Mouse (Mus musculus) embryonic facial prominence, embryonic 14.5 days (tissue): ENCODE results near the gene Draxin. TPM values are rescaled to one million over a fixed set of nuclear protein-coding genes. Genes with fewer than 3 reads are reported as not detected.

Source experiments
- ATAC-seq: fragments of 200-750 bp; cut with Nextera tagmentation; 2 replicates; pipeline ENCODE4 v1.8.0; 2017; ENCODE audit warnings: low read depth, moderate number of reproducible peaks, moderate TSS enrichment
- DNase-seq: peaks from one replicate; pipeline ENCODE4 v3.0.0-alpha.2; 2015; ENCODE audit warnings: low spot score
- H3K27ac ChIP-seq: fragments of 300-500 bp; sonication (generic); replicated peaks from 2 replicates; pipeline ENCODE4 v1.5.1; 2014; ENCODE audit warnings: low read depth, mild to moderate bottlenecking, low read length, moderate library complexity
- H3K27me3 ChIP-seq: fragments of 300-500 bp; sonication (generic); replicated peaks from 2 replicates; pipeline ENCODE4 v1.6.1; 2014; ENCODE audit warnings: low read length; ENCODE audit not compliant: control insufficient read depth, insufficient read depth
- H3K36me3 ChIP-seq: fragments of 300-500 bp; sonication (generic); 2 replicates; pipeline ENCODE4 v1.6.1; 2014; ENCODE audit warnings: low read length, mixed read lengths; ENCODE audit not compliant: control insufficient read depth, insufficient read depth
- H3K4me1 ChIP-seq: fragments of 300-500 bp; sonication (generic); 2 replicates; pipeline ENCODE4 v1.6.1; 2014; ENCODE audit warnings: antibody characterized with exemption, low read length; ENCODE audit not compliant: control insufficient read depth, insufficient read depth
- H3K4me2 ChIP-seq: fragments of 300-500 bp; sonication (generic); 2 replicates; pipeline ENCODE4 v1.6.1; 2014; ENCODE audit warnings: low read depth, mild to moderate bottlenecking, low read length, moderate library complexity, mixed read lengths
- H3K4me3 ChIP-seq: fragments of 300-500 bp; sonication (generic); 2 replicates; pipeline ENCODE4 v1.5.1; 2014; ENCODE audit warnings: low read depth, mild to moderate bottlenecking, low read length
- H3K9ac ChIP-seq: fragments of 300-500 bp; sonication (generic); 2 replicates; pipeline ENCODE4 v1.6.1; 2014; ENCODE audit warnings: low read depth, mild to moderate bottlenecking, low read length, moderate library complexity, mixed read lengths
- H3K9me3 ChIP-seq: fragments of 300-500 bp; sonication (generic); 2 replicates; pipeline ENCODE4 v1.6.1; 2016; ENCODE audit warnings: low read length; ENCODE audit not compliant: control insufficient read depth
- WGBS: fragments of 180-500 bp; shearing (Covaris S2); extraction: QIAGEN DNeasy Blood & Tissue Kit; methylation state at CpG from one replicate; pipeline ENCODE4 v1.1.7; 2014; 5-methylcytosine and 5-hydroxymethylcytosine counted together
- polyA plus RNA-seq: library from polyadenylated mRNA; unstranded; fragments of >200 nt; fragmentation: Nextera tagmentation; extraction: Ambion mirVana; gene quantifications from 2 replicates; pipeline ENCODE4 v1.2.1, GENCODE M21; 2014

The Draxin gene
- polyA plus RNA-seq, 1 experiment from 2014 or later: 0.56 TPM

DNA sequence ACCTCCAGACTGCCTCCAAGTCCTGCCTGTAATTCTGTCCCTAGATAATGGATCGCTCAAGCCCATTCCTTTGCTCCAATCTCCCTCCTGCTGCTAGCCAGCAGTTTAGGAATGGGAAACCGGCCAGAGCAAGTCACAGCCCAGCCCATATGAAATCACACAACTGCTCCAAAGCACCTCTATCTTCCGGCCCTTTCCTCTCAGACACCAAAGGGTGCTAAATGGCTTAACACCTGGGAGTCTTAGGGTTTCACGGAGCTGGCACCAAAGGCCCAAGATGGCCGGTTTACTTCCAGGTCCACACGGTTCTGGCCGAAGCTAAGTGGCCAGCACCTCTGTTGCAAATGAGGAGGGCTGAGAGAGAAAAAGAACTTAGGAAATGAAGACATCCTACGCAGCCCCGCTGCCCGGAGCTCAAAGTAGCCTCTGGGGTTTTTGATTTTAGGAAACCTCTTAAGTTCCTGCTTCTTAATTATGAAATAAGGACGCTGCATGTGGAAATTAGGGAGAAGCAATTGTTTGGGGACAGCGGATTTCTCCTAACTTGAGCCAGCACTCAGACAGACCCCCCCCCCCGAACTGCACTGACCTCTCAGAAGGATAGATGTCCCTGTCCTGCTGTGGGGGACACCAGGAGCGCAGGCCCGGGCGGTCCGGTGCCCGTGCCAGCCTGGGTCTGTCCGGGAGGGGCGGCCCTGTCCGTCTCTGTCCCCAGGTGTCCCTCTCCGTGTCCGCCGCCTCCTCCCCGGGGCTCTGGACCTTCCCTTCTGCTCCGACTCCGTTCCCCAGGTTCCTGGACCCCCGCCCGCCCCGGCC is 43.2 kb downstream of the Draxin start:
- Histone ChIP-seq H3K27me3 (no peaks in the 10 kb centered on the region), H3K36me3 (no peaks in the 10 kb centered on the region), H3K9ac (peak overlapping the region; percentile 86), H3K27ac (peak overlapping the region; percentile 39; the same call in 1 of the 2 replicates), H3K4me2 (peak overlapping the region; percentile 82), H3K9me3 (no peaks in the 10 kb centered on the region), H3K4me1 (peaks cover 13% of the 10 kb centered on the region; the same call in 1 of the 2 replicates), H3K4me3 (peak overlapping the region; percentile 74)
- ATAC-seq (peak; percentile 16), DNase-seq (peak; percentile 16)
- 8% methylated on average over 13 of the region's 30 CpGs for WGBS

DNA sequence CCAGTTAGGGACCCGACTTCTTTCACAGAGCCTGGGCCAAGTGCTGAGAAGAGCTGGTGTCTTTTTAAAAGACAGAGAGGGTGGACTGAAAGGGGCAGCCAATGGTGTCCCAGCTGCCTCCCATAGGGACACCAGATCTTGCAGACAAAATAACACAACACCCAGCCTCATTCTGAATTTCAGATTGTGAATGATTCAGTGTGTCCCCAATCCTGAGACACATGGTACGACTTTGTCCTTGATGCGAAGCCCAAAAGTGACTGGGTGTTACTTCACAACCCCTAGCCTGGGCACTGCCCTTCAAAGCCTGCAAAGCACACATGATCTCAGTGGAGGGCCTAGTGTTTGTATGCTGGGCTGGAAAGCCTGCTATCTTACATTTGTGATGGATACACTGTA is 44.6 kb downstream of the Draxin start:
- Histone ChIP-seq H3K27me3 (no peaks in the 10 kb centered on the region), H3K9ac (no peak overlapping the region), H3K9me3 (no peaks in the 10 kb centered on the region), H3K27ac (no peak overlapping the region), H3K36me3 (peaks cover 5% of the 10 kb centered on the region; the same call in 1 of the 2 replicates), H3K4me3 (no peak overlapping the region), H3K4me1 (peaks cover 13% of the 10 kb centered on the region; the same call in 1 of the 2 replicates), H3K4me2 (no peak overlapping the region)
- WGBS: 74% methylated on average over 3 of the region's 3 CpGs
- DNase-seq: no peak
- no peak for ATAC-seq

DNA sequence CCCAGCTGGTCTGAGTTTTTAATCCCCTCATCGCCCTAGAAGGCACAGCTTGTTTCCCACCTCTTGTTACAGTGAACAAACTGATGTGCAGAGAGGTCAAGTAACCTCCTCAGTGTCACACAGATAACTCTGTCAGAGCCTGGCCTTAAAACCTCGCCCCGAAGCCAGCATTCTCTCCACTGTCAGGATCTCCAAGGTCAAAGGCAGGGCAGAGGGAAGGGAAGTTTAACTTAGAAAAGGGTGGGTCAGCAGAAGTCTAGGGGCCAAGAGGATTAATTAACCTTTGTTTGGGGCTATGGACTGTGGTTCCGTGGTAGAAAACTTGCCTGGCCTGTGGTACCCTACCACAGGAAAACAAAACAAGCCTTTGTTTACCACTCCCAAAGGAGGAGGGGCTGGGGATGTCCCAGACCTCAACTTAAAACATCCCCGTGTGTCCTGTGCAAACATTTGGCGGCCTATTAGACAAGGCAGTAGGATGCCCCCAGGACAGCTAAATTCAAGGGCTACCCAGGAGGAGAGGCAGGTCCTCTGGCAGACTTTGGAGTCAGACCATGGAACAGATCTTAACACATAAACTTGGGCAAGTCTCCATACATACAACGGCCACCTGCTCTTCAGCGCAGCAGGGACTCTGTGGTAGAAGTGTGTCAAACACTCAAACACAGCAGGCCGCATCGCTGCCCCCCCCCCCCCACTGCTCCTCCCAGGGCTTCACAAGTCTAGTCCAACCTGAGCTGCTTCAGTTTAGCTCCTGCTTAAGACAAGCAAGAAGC is 45.2 kb downstream of the Draxin start:
- no peak overlapping the region for H3K4me2 ChIP-seq
- H3K27me3 ChIP-seq: no peaks in the 10 kb centered on the region
- 29% methylated on average over 10 of the region's 10 CpGs for WGBS
- peaks cover 5% of the 10 kb centered on the region; the same call in 1 of the 2 replicates for H3K36me3 ChIP-seq
- no peak overlapping the region for H3K27ac ChIP-seq
- peaks cover 13% of the 10 kb centered on the region; the same call in 1 of the 2 replicates for H3K4me1 ChIP-seq
- DNase-seq: no peak
- H3K9ac ChIP-seq: no peak overlapping the region
- no peak for ATAC-seq
- no peak overlapping the region for H3K4me3 ChIP-seq
- H3K9me3 ChIP-seq: no peaks in the 10 kb centered on the region

DNA sequence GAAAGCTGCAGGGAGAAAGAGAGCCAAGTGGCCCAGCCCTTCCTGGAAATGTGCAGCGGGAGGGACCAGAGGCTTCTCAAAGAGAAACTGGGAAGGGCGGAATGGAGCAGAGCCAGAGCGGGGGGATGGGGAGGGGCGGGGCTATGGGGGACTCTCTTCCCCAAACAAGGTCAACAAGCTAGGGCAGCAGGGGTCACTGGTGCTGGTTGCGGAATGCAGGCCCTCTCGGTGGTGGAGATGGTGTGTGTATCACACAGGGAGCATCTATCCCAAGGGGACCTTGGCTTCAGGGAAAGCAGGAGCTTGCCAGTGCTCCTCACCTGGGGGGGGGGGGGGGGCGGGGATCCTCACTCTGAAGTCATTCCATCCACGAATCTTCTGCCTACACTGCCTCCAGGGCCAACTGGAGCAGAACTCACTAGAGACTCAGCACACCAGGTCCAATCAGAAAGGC is 46.2 kb downstream of the Draxin start:
- H3K9me3 ChIP-seq: no peaks in the 10 kb centered on the region
- ATAC-seq: no peak
- H3K4me1 ChIP-seq: peaks cover 13% of the 10 kb centered on the region; the same call in 1 of the 2 replicates
- WGBS: 21% methylated on average over 5 of the region's 8 CpGs
- DNase-seq: peak; percentile 43
- H3K9ac ChIP-seq: no peak overlapping the region
- H3K4me3 ChIP-seq: no peak overlapping the region
- H3K27me3 ChIP-seq: no peaks in the 10 kb centered on the region
- H3K27ac ChIP-seq: no peak overlapping the region
- no peak overlapping the region for H3K4me2 ChIP-seq
- peaks cover 5% of the 10 kb centered on the region; the same call in 1 of the 2 replicates for H3K36me3 ChIP-seq

DNA sequence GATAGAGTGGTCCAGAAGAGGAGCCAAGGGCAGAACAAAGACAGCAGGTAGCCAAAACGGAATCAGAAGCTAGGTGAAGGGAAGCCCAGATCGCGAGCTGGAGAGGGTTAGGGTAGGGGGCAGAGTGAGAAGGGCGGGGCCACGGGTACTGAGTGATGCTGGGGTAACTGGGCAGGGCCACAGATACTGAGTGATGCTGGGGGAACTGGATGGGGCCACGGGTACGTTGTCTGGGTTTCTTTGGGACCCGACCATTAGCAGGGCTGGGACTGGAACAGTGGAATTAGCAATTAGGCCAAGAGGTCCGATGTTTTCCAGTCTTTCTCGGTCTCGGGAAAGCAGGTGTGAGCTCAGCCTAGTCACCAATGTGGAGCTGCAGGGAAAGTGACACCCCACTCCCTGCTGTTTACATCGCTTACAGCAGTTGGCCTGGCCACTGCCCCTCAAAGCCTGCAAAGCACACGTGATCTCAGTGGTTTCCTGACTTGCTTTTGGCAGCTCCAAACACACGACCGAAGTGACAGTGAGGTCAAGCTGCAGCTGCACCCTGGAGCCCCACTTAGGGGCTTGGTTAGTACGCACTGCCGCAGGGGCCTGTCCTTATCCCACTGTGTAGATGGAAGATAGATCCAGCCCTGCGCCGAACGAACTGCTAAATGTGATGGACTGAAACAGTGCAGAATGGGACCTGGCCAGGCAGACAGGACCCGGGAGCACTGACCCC is 47.2 kb downstream of the Draxin start:
- H3K9ac ChIP-seq: 0 out of 2 replicates have a peak overlapping the region, but pooled peaks have one; percentile 9
- H3K27me3 ChIP-seq: no peaks in the 10 kb centered on the region
- no peak overlapping the region for H3K4me2 ChIP-seq
- no peaks in the 10 kb centered on the region for H3K9me3 ChIP-seq
- no peak overlapping the region for H3K27ac ChIP-seq
- 53% methylated on average over 20 of the region's 21 CpGs for WGBS
- DNase-seq (peak; percentile 63), ATAC-seq (no peak)
- peaks cover 5% of the 10 kb centered on the region; the same call in 1 of the 2 replicates for H3K36me3 ChIP-seq
- H3K4me1 ChIP-seq: peaks cover 13% of the 10 kb centered on the region; the same call in 1 of the 2 replicates
- no peak overlapping the region for H3K4me3 ChIP-seq

DNA sequence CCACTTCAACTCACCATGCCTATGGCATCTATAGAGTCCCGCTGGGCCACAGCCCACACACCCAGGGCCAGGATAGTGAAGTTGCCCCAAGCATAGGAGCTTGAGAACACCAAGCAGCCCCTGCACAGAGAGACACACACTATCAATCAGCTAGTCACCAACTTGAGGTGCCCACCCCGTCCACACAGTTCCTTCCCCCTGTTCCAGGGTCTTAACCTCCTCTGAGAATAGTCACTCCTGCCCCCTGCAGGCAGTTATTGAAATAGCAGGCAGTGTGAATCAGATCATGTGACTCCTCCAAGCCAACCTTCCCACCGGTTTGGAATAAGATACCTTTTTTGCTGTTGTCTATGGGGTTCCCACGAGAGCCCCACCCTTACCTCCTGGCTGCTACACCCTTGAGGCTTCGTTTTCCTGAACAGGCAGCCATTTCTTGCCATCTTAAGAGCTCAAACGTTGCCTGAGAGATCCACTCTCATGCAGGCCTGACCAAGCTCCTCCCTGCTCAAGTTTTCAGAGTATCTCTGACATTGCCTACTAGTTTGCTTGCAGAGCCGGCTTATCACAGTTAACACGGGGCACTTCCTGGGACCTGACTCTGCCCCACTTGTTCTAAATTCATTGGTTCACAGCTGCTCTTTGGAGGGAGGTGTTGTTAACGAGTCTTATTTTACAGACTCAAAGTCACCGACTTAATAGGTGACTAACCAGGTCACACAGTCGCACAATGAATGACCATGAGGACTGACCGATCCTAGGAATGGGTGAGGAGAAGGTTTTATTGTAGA is 48.0 kb downstream of the Draxin start:
- H3K4me2 ChIP-seq: no peak overlapping the region
- H3K4me1 ChIP-seq: peaks cover 13% of the 10 kb centered on the region; the same call in 1 of the 2 replicates
- peaks cover 5% of the 10 kb centered on the region; the same call in 1 of the 2 replicates for H3K36me3 ChIP-seq
- no peaks in the 10 kb centered on the region for H3K27me3 ChIP-seq
- peak; percentile 47 for DNase-seq
- ATAC-seq: no peak
- no peak overlapping the region for H3K27ac ChIP-seq
- no peak overlapping the region for H3K4me3 ChIP-seq
- 52% methylated on average over 12 of the region's 12 CpGs for WGBS
- H3K9me3 ChIP-seq: no peaks in the 10 kb centered on the region
- H3K9ac ChIP-seq: no peak overlapping the region

DNA sequence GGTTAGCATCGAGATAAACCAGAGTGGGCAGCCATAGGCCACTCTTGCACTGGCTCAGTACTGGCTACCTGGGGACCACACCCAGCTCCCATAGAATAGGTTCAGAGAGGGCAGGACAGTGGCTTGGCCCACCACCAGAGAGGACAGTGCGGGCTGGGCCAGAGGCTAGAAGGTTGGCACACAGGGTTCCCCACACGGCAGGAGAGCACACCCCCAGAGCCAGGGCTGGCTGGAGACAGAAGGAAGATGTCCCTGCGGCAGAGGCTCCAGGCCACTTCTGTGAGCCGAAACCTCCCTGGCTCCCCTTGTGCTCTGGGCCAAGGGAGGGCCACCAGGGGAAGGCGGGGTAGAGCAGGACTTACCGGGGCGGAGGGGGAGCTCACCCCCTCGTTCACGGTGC is 49.3 kb downstream of the Draxin start:
- peaks cover 13% of the 10 kb centered on the region; the same call in 1 of the 2 replicates for H3K4me1 ChIP-seq
- no peaks in the 10 kb centered on the region for H3K9me3 ChIP-seq
- no peak overlapping the region for H3K4me3 ChIP-seq
- WGBS: 92% methylated on average over 9 of the region's 10 CpGs
- no peak overlapping the region for H3K4me2 ChIP-seq
- no peak overlapping the region for H3K27ac ChIP-seq
- H3K9ac ChIP-seq: no peak overlapping the region
- DNase-seq (no peak), ATAC-seq (no peak)
- no peaks in the 10 kb centered on the region for H3K27me3 ChIP-seq
- peaks cover 5% of the 10 kb centered on the region; the same call in 1 of the 2 replicates for H3K36me3 ChIP-seq
